Mouse (Mus musculus) neural tube, embryonic 15.5 days (tissue): Measurements from ENCODE around the gene 1700123O20Rik. TPM values are rescaled to one million over a fixed set of nuclear protein-coding genes. Genes with fewer than 3 reads are reported as not detected.

Experiments
- ATAC-seq: fragments of 200-750 bp; cut with Nextera tagmentation; 2 replicates; pipeline ENCODE4 v1.8.0; 2017; ENCODE audit warnings: mild to moderate bottlenecking, moderate TSS enrichment, moderate library complexity; ENCODE audit not compliant: low FRiP score
- H3K27ac ChIP-seq: fragments of 300-500 bp; sonication (generic); replicated peaks from 2 replicates; pipeline ENCODE4 v1.5.1; 2015; ENCODE audit warnings: mild to moderate bottlenecking, inconsistent platforms
- H3K27me3 ChIP-seq: fragments of 300-500 bp; sonication (generic); replicated peaks from 2 replicates; pipeline ENCODE4 v1.6.1; 2015; ENCODE audit warnings: inconsistent platforms
- H3K36me3 ChIP-seq: fragments of 300-500 bp; sonication (generic); 2 replicates; pipeline ENCODE4 v1.6.1; 2015; ENCODE audit warnings: inconsistent platforms
- H3K4me1 ChIP-seq: fragments of 300-500 bp; sonication (generic); 2 replicates; pipeline ENCODE4 v1.6.1; 2015; ENCODE audit warnings: inconsistent platforms
- H3K4me2 ChIP-seq: fragments of 300-500 bp; sonication (generic); 2 replicates; pipeline ENCODE4 v1.6.1; 2015; ENCODE audit warnings: inconsistent platforms, mild to moderate bottlenecking, moderate library complexity
- H3K4me3 ChIP-seq: fragments of 300-500 bp; sonication (generic); replicated peaks from 2 replicates; pipeline ENCODE4 v1.5.1; 2015; ENCODE audit warnings: mild to moderate bottlenecking, inconsistent platforms
- H3K9ac ChIP-seq: fragments of 300-500 bp; sonication (generic); replicated peaks from 2 replicates; pipeline ENCODE4 v1.6.1; 2015; ENCODE audit warnings: mild to moderate bottlenecking, inconsistent platforms
- H3K9me3 ChIP-seq: fragments of 300-500 bp; sonication (generic); replicated peaks from 2 replicates; pipeline ENCODE4 v1.6.1; 2016; ENCODE audit warnings: inconsistent platforms
- WGBS: fragments of 180-500 bp; shearing (Covaris S2); methylation state at CpG from one replicate; pipeline ENCODE4 v1.1.7; 2015; ENCODE audit warnings: mixed read lengths; 5-methylcytosine and 5-hydroxymethylcytosine counted together
- polyA plus RNA-seq: library from polyadenylated mRNA; unstranded; fragments of >200 nt; fragmentation: Nextera tagmentation; extraction: Ambion mirVana; gene quantifications from 2 replicates; pipeline ENCODE4 v1.2.1, GENCODE M21; 2015

The 1700123O20Rik gene
- polyA plus RNA-seq, 1 experiment from 2014 or later: 72.3 TPM

DNA sequence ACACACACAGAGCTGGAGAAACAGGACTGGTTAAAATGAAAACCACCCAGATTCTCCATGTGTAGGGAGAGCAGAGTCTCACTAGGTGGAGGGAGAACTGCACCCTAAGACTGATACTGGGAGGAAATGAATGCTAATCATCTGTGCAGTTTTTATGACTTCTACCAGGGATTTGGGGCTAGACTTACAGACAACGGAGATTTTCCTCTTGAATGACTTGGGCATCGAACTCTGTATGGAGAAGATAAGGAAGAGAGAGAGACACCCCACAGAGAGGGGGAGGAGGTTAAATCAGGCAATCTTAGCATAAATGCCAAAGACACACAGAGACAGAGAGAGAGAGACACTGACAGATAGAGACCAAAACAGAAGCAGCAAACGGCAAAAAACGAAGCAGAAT is 38.1 kb upstream of the 1700123O20Rik start:
- Histone ChIP-seq H3K9ac (no peak overlapping the region), H3K4me1 (peaks cover 45% of the 10 kb centered on the region), H3K4me3 (no peak overlapping the region), H3K36me3 (peaks cover 81% of the 10 kb centered on the region), H3K4me2 (no peak overlapping the region), H3K27ac (no peak overlapping the region), H3K27me3 (no peaks in the 10 kb centered on the region), H3K9me3 (no peaks in the 10 kb centered on the region)
- 80% methylated on average over 4 of the region's 4 CpGs for WGBS
- no peak for ATAC-seq

GRCm38 (mm10) chr14:54650621-54651454 is 35.2 kb upstream of the 1700123O20Rik start:
- 66% methylated on average over 23 of the region's 23 CpGs for WGBS
- Histone ChIP-seq H3K27ac (0 out of 2 replicates have a peak overlapping the region, but pooled peaks have one; percentile 84), H3K36me3 (peaks cover 57% of the 10 kb centered on the region), H3K9me3 (no peaks in the 10 kb centered on the region), H3K9ac (no peak overlapping the region), H3K4me3 (no peak overlapping the region; the same call in 1 of the 2 replicates), H3K27me3 (no peaks in the 10 kb centered on the region), H3K4me1 (peaks cover 54% of the 10 kb centered on the region), H3K4me2 (peak overlapping the region; percentile 65)
- ATAC-seq: peak; percentile 37

- 0 out of 2 replicates have a peak overlapping the region, but pooled peaks have one; percentile 62 for H3K9ac ChIP-seq
- H3K27ac ChIP-seq: peak overlapping the region; percentile 84; the same call in 1 of the 2 replicates
- 88% methylated on average over 4 of the region's 4 CpGs for WGBS
- no peaks in the 10 kb centered on the region for H3K9me3 ChIP-seq
- no peaks in the 10 kb centered on the region for H3K27me3 ChIP-seq
- H3K4me1 ChIP-seq: peaks cover 54% of the 10 kb centered on the region
- peak overlapping the region; percentile 65 for H3K4me2 ChIP-seq
- peak; percentile 15; the same call in 1 of the 2 replicates for ATAC-seq
- peaks cover 57% of the 10 kb centered on the region for H3K36me3 ChIP-seq
- H3K4me3 ChIP-seq: peak overlapping the region; percentile 57; the same call in 1 of the 2 replicates
Observed at GRCm38 (mm10) chr14:54651556-54651955, 34.5 kb upstream of the 1700123O20Rik start.

- Histone ChIP-seq H3K9ac (peak overlapping the region; percentile 62), H3K27ac (peak overlapping the region; percentile 84), H3K9me3 (no peaks in the 10 kb centered on the region), H3K36me3 (peaks cover 57% of the 10 kb centered on the region), H3K4me1 (peaks cover 54% of the 10 kb centered on the region), H3K4me3 (peak overlapping the region; percentile 57), H3K4me2 (peak overlapping the region; percentile 65), H3K27me3 (no peaks in the 10 kb centered on the region)
- no peak; the same call in 1 of the 2 replicates for ATAC-seq
- WGBS: 0% methylated on average over 7 of the region's 7 CpGs
Observed at GRCm38 (mm10) chr14:54652787-54653186, 33.2 kb upstream of the 1700123O20Rik start.

- no peaks in the 10 kb centered on the region for H3K9me3 ChIP-seq
- H3K4me3 ChIP-seq: peak overlapping the region; percentile 57
- H3K27ac ChIP-seq: peak overlapping the region; percentile 84
- peaks cover 49% of the 10 kb centered on the region for H3K4me1 ChIP-seq
- peak; percentile 77 for ATAC-seq
- no peaks in the 10 kb centered on the region for H3K27me3 ChIP-seq
- H3K9ac ChIP-seq: peak overlapping the region; percentile 62
- WGBS: under 1% methylated on average over 12 of the region's 12 CpGs
- peaks cover 58% of the 10 kb centered on the region for H3K36me3 ChIP-seq
- peak overlapping the region; percentile 65 for H3K4me2 ChIP-seq
Observed at GRCm38 (mm10) chr14:54653496-54653895, 32.5 kb upstream of the 1700123O20Rik start.

GRCm38 (mm10) chr14:54660009-54660408 is 26.0 kb upstream of the 1700123O20Rik start:
- Histone ChIP-seq H3K9ac (no peak overlapping the region), H3K27me3 (no peaks in the 10 kb centered on the region), H3K4me3 (no peak overlapping the region), H3K27ac (no peak overlapping the region), H3K4me2 (no peak overlapping the region), H3K9me3 (no peaks in the 10 kb centered on the region), H3K36me3 (peaks cover 94% of the 10 kb centered on the region), H3K4me1 (no peaks in the 10 kb centered on the region)
- WGBS: 88% methylated on average over 2 of the region's 2 CpGs
- ATAC-seq: no peak

GRCm38 (mm10) chr14:54664477-54665222 is 21.4 kb upstream of the 1700123O20Rik start:
- H3K4me3 ChIP-seq: no peak overlapping the region
- no peak for ATAC-seq

DNA sequence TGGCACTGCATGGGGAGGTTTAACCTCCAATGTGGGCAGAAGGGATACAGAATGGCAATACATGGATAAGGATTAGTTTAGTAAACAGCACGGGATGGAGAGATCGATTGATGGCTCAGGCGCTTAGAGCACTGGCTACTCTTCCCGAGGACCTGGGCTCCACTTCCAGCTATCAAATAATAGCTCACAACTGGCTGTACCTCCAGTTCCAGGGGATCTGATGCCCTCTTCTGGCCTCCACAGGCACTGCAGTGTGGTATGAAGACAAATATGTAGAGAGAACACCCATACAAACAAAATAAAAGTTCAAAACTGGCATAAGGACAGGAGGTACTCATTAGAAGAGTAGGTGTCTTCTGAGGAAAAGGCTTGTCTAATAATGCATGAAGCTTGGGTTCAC is 16.6 kb upstream of the 1700123O20Rik start:
- 83% methylated on average over 4 of the region's 4 CpGs for WGBS
- Histone ChIP-seq H3K4me3 (no peak overlapping the region), H3K4me1 (no peaks in the 10 kb centered on the region), H3K27me3 (no peaks in the 10 kb centered on the region), H3K4me2 (no peak overlapping the region), H3K36me3 (peaks cover 73% of the 10 kb centered on the region), H3K27ac (no peak overlapping the region), H3K9ac (no peak overlapping the region), H3K9me3 (no peaks in the 10 kb centered on the region)
- no peak for ATAC-seq

More at GRCm38 (mm10) chr14:54664477-54665222, 21.4 kb upstream of the 1700123O20Rik start:
- 92% methylated on average over 10 of the region's 10 CpGs for WGBS
- peaks cover 93% of the 10 kb centered on the region for H3K36me3 ChIP-seq
- no peaks in the 10 kb centered on the region for H3K4me1 ChIP-seq
- H3K9me3 ChIP-seq: no peaks in the 10 kb centered on the region
- no peak overlapping the region for H3K4me2 ChIP-seq
- H3K27ac ChIP-seq: no peak overlapping the region
- H3K27me3 ChIP-seq: no peaks in the 10 kb centered on the region
- H3K9ac ChIP-seq: no peak overlapping the region

DNA sequence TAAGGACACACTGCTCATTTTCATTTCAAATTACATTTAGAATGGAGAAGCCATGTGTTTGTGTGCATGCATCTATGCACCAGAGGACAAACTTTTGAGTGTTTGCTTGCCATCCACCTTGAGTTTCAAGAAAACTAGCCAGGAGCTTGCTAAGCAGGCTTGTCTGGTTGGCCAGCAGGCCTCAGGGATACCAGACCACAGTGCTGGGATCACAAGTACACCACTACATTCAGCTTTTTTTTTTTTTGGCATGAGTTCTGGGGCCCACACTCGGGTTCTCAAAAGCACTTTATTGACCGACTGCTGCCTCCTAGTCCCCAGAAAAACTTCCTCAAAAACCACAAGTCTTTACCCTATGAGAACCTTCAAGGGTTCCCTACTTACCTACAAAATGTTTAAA is 11.7 kb upstream of the 1700123O20Rik start:
- H3K4me2 ChIP-seq: no peak overlapping the region
- H3K9me3 ChIP-seq: no peaks in the 10 kb centered on the region
- H3K27me3 ChIP-seq: no peaks in the 10 kb centered on the region
- H3K9ac ChIP-seq: no peak overlapping the region
- no peak overlapping the region for H3K4me3 ChIP-seq
- no peak for ATAC-seq
- H3K4me1 ChIP-seq: no peaks in the 10 kb centered on the region
- whole genome bisulfite sequencing: 79% methylated on average over 2 of the region's 2 CpGs
- no peak overlapping the region for H3K27ac ChIP-seq
- peaks cover 66% of the 10 kb centered on the region for H3K36me3 ChIP-seq

- 89% methylated on average over 5 of the region's 5 CpGs for WGBS
Observed at GRCm38 (mm10) chr14:54676290-54676689, 9.7 kb upstream of the 1700123O20Rik start.

GRCm38 (mm10) chr14:54678657-54679304 is 7.2 kb upstream of the 1700123O20Rik start:
- no peak overlapping the region for H3K27ac ChIP-seq
- 85% methylated on average over 16 of the region's 16 CpGs for WGBS
- no peaks in the 10 kb centered on the region for H3K9me3 ChIP-seq
- ATAC-seq: no peak
- no peak overlapping the region for H3K9ac ChIP-seq
- peaks cover 58% of the 10 kb centered on the region for H3K36me3 ChIP-seq
- no peaks in the 10 kb centered on the region for H3K27me3 ChIP-seq
- H3K4me2 ChIP-seq: no peak overlapping the region
- no peak overlapping the region for H3K4me3 ChIP-seq
- peaks cover 9% of the 10 kb centered on the region for H3K4me1 ChIP-seq

More at GRCm38 (mm10) chr14:54676290-54676689, 9.7 kb upstream of the 1700123O20Rik start:
- ATAC-seq: no peak
- H3K9ac ChIP-seq: no peak overlapping the region
- peaks cover 69% of the 10 kb centered on the region for H3K36me3 ChIP-seq
- no peaks in the 10 kb centered on the region for H3K4me1 ChIP-seq
- no peaks in the 10 kb centered on the region for H3K27me3 ChIP-seq
- H3K9me3 ChIP-seq: no peaks in the 10 kb centered on the region
- no peak overlapping the region for H3K4me2 ChIP-seq
- no peak overlapping the region for H3K27ac ChIP-seq
- H3K4me3 ChIP-seq: no peak overlapping the region
